ENCODE assay signal across 11 mouse cellular contexts in genomic region chr9:116468569-116469250, GRCm38 (mm10).
DNase-seq lines count a peak whose midpoint lies in the region; ATAC-seq lines count a peak whose summit lies in the region.
"Had no signal": no experiment of that assay in that cellular context is flagged by ENCODE, and none has a peak within 500 bp of the region (broad histone marks: within the 10 kb centered on the region; RNA-seq: fewer than 3 reads in every experiment).

No protein-coding gene starts in this region.

- H3K9ac ChIP-seq in hindbrain, embryonic 11.5 days (ENCODE audit: low read depth, low read length) = no peak overlapping the region
- peak overlapping the region; percentile 35; the same call in 1 of the 2 replicates for H3K9ac ChIP-seq in hindbrain, embryonic 16.5 days (ENCODE audit: low read depth, low read length)
- H3K9ac ChIP-seq: intestine, embryonic 15.5 days; liver, embryonic 14.5 days had no signal

- no peaks in the 10 kb centered on the region for H3K36me3 ChIP-seq in hindbrain, embryonic 10.5 days
- no peaks in the 10 kb centered on the region for H3K36me3 ChIP-seq in hindbrain, embryonic 11.5 days (ENCODE audit: control insufficient read depth, insufficient read depth, low read length)
- no peaks in the 10 kb centered on the region for H3K36me3 ChIP-seq in hindbrain, embryonic 16.5 days (ENCODE audit: control insufficient read depth, insufficient read depth, low read length)
- H3K36me3 ChIP-seq: intestine, embryonic 15.5 days had no signal

- H3K4me1 ChIP-seq in hindbrain, embryonic 10.5 days (replicated peaks) = peaks cover 4% of the 10 kb centered on the region; the same call in 1 of the 2 replicates
- H3K4me1 ChIP-seq in hindbrain, embryonic 11.5 days (replicated peaks; ENCODE audit: control insufficient read depth, insufficient read depth, low read length) = no peaks in the 10 kb centered on the region
- peaks cover 8% of the 10 kb centered on the region for H3K4me1 ChIP-seq in hindbrain, embryonic 16.5 days (ENCODE audit: control insufficient read depth, insufficient read depth, low read depth, low read length)
- H3K4me1 ChIP-seq: intestine, embryonic 15.5 days had no signal

- H3K4me2 ChIP-seq in hindbrain, embryonic 11.5 days (replicated peaks; ENCODE audit: low read depth, low read length) = no peak overlapping the region
- peak overlapping the region; percentile 13 for H3K4me2 ChIP-seq in hindbrain, embryonic 16.5 days (ENCODE audit: low read length)
- H3K4me2 ChIP-seq: intestine, embryonic 15.5 days had no signal

- H3K27ac ChIP-seq in hindbrain, embryonic 10.5 days = peak overlapping the region; percentile 53; the same call in 1 of the 2 replicates
- H3K27ac ChIP-seq in hindbrain, embryonic 11.5 days (ENCODE audit: low read depth, low read length) = no peak overlapping the region
- H3K27ac ChIP-seq in hindbrain, embryonic 16.5 days (ENCODE audit: low read depth, low read length) = peak overlapping the region; percentile 58
- H3K27ac ChIP-seq: intestine, embryonic 15.5 days; liver, embryonic 14.5 days had no signal

- WGBS in hindbrain, embryonic 10.5 days = 67% methylated on average over 10 of the region's 10 CpGs
- WGBS in hindbrain, embryonic 11.5 days = 59% methylated on average over 10 of the region's 10 CpGs
- WGBS in hindbrain, embryonic 16.5 days = 18% methylated on average over 10 of the region's 10 CpGs

- no peaks in the 10 kb centered on the region for H3K27me3 ChIP-seq in hindbrain, embryonic 10.5 days (ENCODE audit: insufficient read depth, poor library complexity, severe bottlenecking)
- H3K27me3 ChIP-seq in hindbrain, embryonic 11.5 days (ENCODE audit: control insufficient read depth, insufficient read depth, low read length) = no peaks in the 10 kb centered on the region
- H3K27me3 ChIP-seq in hindbrain, embryonic 16.5 days (replicated peaks; ENCODE audit: control insufficient read depth, insufficient read depth, low read length) = no peaks in the 10 kb centered on the region
- H3K27me3 ChIP-seq: intestine, embryonic 15.5 days had no signal

- ATAC-seq in hindbrain, embryonic 11.5 days (ENCODE audit: low FRiP score) = no peak
- peak; percentile 75 for ATAC-seq in hindbrain, embryonic 16.5 days
- ATAC-seq: intestine, embryonic 15.5 days had no signal

- peak; percentile 10 for DNase-seq in adrenal gland, adult 2 months
- DNase-seq in adrenal gland, postnatal 25 days = no peak
- no peak for DNase-seq in hindbrain, embryonic 10.5 days (ENCODE audit: low spot score)
- no peak for DNase-seq in hindbrain, embryonic 11.5 days (ENCODE audit: low spot score)
- peak; percentile 59 for DNase-seq in ZHBTc4 (ENCODE audit: low read depth, low spot score)
- DNase-seq in thymus, postnatal 0 days (ENCODE audit: low spot score) = no peak
- DNase-seq in spleen, postnatal 4 days (ENCODE audit: low spot score in 2 of 2) = no peak
- DNase-seq: thymus, adult 18-20 months had no signal

- peaks cover 4% of the 10 kb centered on the region; the same call in 1 of the 2 replicates for H3K9me3 ChIP-seq in hindbrain, embryonic 10.5 days
- no peaks in the 10 kb centered on the region for H3K9me3 ChIP-seq in hindbrain, embryonic 11.5 days (ENCODE audit: control insufficient read depth, low read length)
- no peaks in the 10 kb centered on the region for H3K9me3 ChIP-seq in hindbrain, embryonic 16.5 days (ENCODE audit: control insufficient read depth, low read length)
- H3K9me3 ChIP-seq: intestine, embryonic 15.5 days had no signal

- H3K4me3 ChIP-seq in hindbrain, embryonic 10.5 days = no peak overlapping the region
- H3K4me3 ChIP-seq in hindbrain, embryonic 11.5 days (ENCODE audit: low read depth, low read length) = no peak overlapping the region
- no peak overlapping the region for H3K4me3 ChIP-seq in hindbrain, embryonic 16.5 days (ENCODE audit: low read length)
- H3K4me3 ChIP-seq: intestine, embryonic 15.5 days had no signal

Comparison
In these comparisons a context has a peak if more than half of its experiments do, and no peak if none do; other contexts are left out.
1. DNase-seq: peak in adrenal gland, adult 2 months (single experiment) and ZHBTc4 (single experiment); none in adrenal gland, postnatal 25 days (single experiment), hindbrain, embryonic 10.5 days (single experiment), hindbrain, embryonic 11.5 days (single experiment), thymus, postnatal 0 days (single experiment) and spleen, postnatal 4 days (0 of 2).